Mouse (Mus musculus): Measurements from ENCODE around the gene Pgam2. TPM values are rescaled to one million over a fixed set of nuclear protein-coding genes. Genes with fewer than 3 reads are reported as not detected.

Gene Pgam2
- total and polyA plus RNA-seq, 3 experiments = 0.58 to 1.8 TPM; not detected in 1

DNA sequence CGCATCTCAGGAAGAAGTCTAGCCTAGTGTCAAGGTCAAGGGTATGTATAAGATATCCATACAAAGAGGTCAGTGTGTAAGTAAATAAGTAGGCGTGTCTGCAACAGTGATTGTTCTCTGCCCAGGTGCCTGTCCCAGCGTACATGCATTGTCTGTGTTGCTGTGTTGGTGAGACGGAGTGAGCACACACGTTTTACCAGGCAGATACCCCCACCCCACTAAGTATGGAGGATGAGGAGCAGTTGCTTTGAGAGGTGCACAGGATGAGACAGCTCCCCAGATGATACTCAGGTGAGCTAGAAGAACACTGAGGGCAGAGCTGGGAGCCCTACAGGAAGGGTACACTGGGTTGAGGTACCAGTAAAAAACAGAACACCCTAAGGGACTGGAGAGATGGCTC, 641 bp upstream of the Pgam2 start:
- no peak overlapping the region for H3K4me3 ChIP-seq (ENCODE audit: control insufficient read depth in 1 of 2, insufficient read depth in 1 of 2, low read depth in 2 of 2, low read length in 2 of 2)
- no peaks in the 10 kb centered on the region for H3K27me3 ChIP-seq (ENCODE audit: control insufficient read depth in 1 of 2, insufficient read depth in 2 of 2, low read length in 2 of 2)
- no peak for DNase-seq (ENCODE audit: low read depth, low spot score)
- H3K9ac ChIP-seq (ENCODE audit: control insufficient read depth, low read depth, low read length, poor library complexity, severe bottlenecking) = no peak overlapping the region
- H3K27ac ChIP-seq (ENCODE audit: control insufficient read depth, low read depth, low read length) = no peak overlapping the region
- no peaks in the 10 kb centered on the region for H3K79me2 ChIP-seq (ENCODE audit: control insufficient read depth, insufficient read depth, low read length, poor library complexity)
- no peak for TF ChIP-seq GABPA (IDR thresholded peaks at IDR 0.05; ENCODE audit: low read depth, low read length)
- peak; percentile 44; the same call in 1 of the 2 replicates for TF ChIP-seq POLR2AphosphoS5 (IDR thresholded peaks at IDR 0.05; ENCODE audit: borderline replicate concordance, low read depth, low read length)
- no peak for TF ChIP-seq RCOR1 (IDR thresholded peaks at IDR 0.05; ENCODE audit: low read depth, low read length)
- TF ChIP-seq RAD21 (IDR thresholded peaks at IDR 0.05; ENCODE audit: low read depth, low read length) = no peak
- no peak for TF ChIP-seq NELFE (IDR thresholded peaks at IDR 0.05; ENCODE audit: low read depth, low read length)
- peaks cover 20 to 35% of the 10 kb centered on the region in 2 experiments for H3K4me1 ChIP-seq (ENCODE audit: control insufficient read depth in 1 of 2, insufficient read depth in 2 of 2, low read length in 2 of 2)
- H3K9me3 ChIP-seq (replicated peaks; ENCODE audit: insufficient read depth, low read length) = no peaks in the 10 kb centered on the region
- peaks cover 0 to 22% of the 10 kb centered on the region in 2 experiments; a peak in 3 of 4 replicates for H3K36me3 ChIP-seq (ENCODE audit: control insufficient read depth in 1 of 2, insufficient read depth in 2 of 2, low read length in 2 of 2)

DNA sequence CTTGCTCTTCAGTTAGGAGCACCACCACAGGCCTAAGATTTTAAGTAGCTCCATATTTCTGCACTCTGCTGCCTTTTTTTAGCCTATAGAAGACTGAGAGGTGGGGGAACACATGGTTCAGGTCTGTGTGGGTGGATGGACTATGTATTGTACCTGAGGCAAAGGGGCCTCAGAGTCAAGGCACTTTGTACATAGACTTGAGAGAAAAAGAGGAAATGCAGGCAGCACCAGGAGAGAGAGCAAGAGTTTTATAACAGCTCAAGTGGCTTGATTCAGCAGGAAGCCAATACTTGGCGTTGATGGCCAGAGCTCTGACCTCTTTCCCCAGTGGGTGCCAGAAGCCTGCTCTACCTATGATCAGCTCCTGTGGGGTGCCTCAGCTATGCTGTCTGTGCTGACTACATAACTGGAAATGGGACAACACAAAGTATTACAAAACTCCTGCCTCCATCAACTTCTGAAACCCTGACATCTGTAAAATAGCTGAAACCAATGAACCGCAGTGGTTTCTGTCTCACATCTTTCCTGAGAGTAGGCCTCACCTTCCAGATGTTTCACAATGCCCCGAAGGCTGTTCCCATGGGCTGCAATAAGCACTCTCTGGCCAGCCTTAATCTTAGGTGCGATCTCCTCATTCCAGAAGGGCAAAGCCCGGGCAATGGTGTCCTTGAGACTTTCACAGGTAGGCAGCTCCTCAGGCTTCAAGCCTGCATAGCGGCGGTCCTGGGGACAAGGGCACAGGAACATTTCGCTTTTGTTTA, 896 bp downstream of the Pgam2 start:
- Histone ChIP-seq H3K9me3 (replicated peaks; ENCODE audit: insufficient read depth, low read length) (no peaks in the 10 kb centered on the region), H3K36me3 (ENCODE audit: control insufficient read depth in 1 of 2, insufficient read depth in 2 of 2, low read length in 2 of 2) (peaks cover 2 to 22% of the 10 kb centered on the region in 2 experiments; a peak in 3 of 4 replicates), H3K4me1 (ENCODE audit: control insufficient read depth in 1 of 2, insufficient read depth in 2 of 2, low read length in 2 of 2) (peaks cover 20 to 35% of the 10 kb centered on the region in 2 experiments), H3K4me3 (ENCODE audit: control insufficient read depth in 1 of 2, insufficient read depth in 1 of 2, low read depth in 2 of 2, low read length in 2 of 2) (no peak overlapping the region), H3K27me3 (ENCODE audit: control insufficient read depth in 1 of 2, insufficient read depth in 2 of 2, low read length in 2 of 2) (no peaks in the 10 kb centered on the region), H3K79me2 (ENCODE audit: control insufficient read depth, insufficient read depth, low read length, poor library complexity) (no peaks in the 10 kb centered on the region), H3K27ac (ENCODE audit: control insufficient read depth, low read depth, low read length) (no peak overlapping the region), H3K9ac (ENCODE audit: control insufficient read depth, low read depth, low read length, poor library complexity, severe bottlenecking) (no peak overlapping the region)
- peak; percentile 68 for DNase-seq (ENCODE audit: low read depth, low spot score)
- TF ChIP-seq POLR2AphosphoS2 (IDR thresholded peaks at IDR 0.05; ENCODE audit: low read length) = 0 out of 2 replicates have a peak, but pooled peaks have one; percentile 34
- TF ChIP-seq USF1 (IDR thresholded peaks at IDR 0.05; ENCODE audit: low read depth, low read length) = no peak

DNA sequence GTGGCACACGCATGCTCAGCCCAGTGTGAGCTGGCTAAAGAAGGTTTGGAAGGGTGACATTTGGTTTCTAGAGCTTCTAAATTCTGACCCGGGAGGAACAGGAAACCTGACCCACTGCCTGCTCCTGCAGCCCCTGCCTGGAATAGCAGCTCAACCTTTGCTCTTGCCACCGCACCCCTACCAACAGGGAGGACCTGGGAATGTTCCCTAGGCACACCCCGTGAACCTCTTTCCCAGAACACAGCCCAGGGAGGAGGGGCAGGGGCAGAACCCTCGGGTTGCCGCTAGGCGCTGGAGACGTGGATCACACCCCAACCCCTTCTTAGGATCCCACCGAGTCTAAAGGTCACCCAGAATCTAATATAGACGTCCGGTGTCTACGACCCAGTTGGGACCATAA, 1.5 kb downstream of the Pgam2 start:
- peaks cover 20 to 35% of the 10 kb centered on the region in 2 experiments for H3K4me1 ChIP-seq (ENCODE audit: control insufficient read depth in 1 of 2, insufficient read depth in 2 of 2, low read length in 2 of 2)
- DNase-seq (ENCODE audit: low read depth, low spot score) = no peak
- H3K27me3 ChIP-seq (ENCODE audit: control insufficient read depth in 1 of 2, insufficient read depth in 2 of 2, low read length in 2 of 2) = no peaks in the 10 kb centered on the region
- no peak overlapping the region for H3K9ac ChIP-seq (ENCODE audit: control insufficient read depth, low read depth, low read length, poor library complexity, severe bottlenecking)
- H3K4me3 ChIP-seq (ENCODE audit: control insufficient read depth in 1 of 2, insufficient read depth in 1 of 2, low read depth in 2 of 2, low read length in 2 of 2) = no peak overlapping the region
- H3K36me3 ChIP-seq (ENCODE audit: control insufficient read depth in 1 of 2, insufficient read depth in 2 of 2, low read length in 2 of 2) = peaks cover 2 to 22% of the 10 kb centered on the region in 2 experiments; a peak in 3 of 4 replicates
- TF ChIP-seq MYB (IDR thresholded peaks at IDR 0.05; ENCODE audit: low read depth, low read length) (no peak), TCF12 (IDR thresholded peaks at IDR 0.05; ENCODE audit: low read depth, low read length) (no peak), CHD2 (IDR thresholded peaks at IDR 0.05; ENCODE audit: low read length) (no peak), SIN3A (IDR thresholded peaks at IDR 0.05; ENCODE audit: low read length) (no peak), TBP (IDR thresholded peaks at IDR 0.05; ENCODE audit: low read depth, low read length) (no peak), RCOR1 (IDR thresholded peaks at IDR 0.05; ENCODE audit: low read depth, low read length) (no peak), POLR2AphosphoS2 (IDR thresholded peaks at IDR 0.05; ENCODE audit: low read length) (no peak), ZNF384 (IDR thresholded peaks at IDR 0.05; ENCODE audit: low read depth, low read length) (no peak), MAZ (IDR thresholded peaks at IDR 0.05; ENCODE audit: low read depth, low read length) (no peak), USF2 (IDR thresholded peaks at IDR 0.05; ENCODE audit: borderline replicate concordance in 1 of 2, insufficient read depth in 1 of 2, low read depth in 1 of 2, low read length in 2 of 2) (no peak), BHLHE40 (IDR thresholded peaks at IDR 0.05; ENCODE audit: borderline replicate concordance, low read depth, low read length) (no peak)
- no peaks in the 10 kb centered on the region for H3K79me2 ChIP-seq (ENCODE audit: control insufficient read depth, insufficient read depth, low read length, poor library complexity)
- no peak overlapping the region for H3K27ac ChIP-seq (ENCODE audit: control insufficient read depth, low read depth, low read length)
- H3K9me3 ChIP-seq (replicated peaks; ENCODE audit: insufficient read depth, low read length) = no peaks in the 10 kb centered on the region
